Mouse (Mus musculus): Measurements from ENCODE around the gene Elk3. TPM values are rescaled to one million over a fixed set of nuclear protein-coding genes. Genes with fewer than 3 reads are reported as not detected.

The Elk3 gene
- polyA plus RNA-seq, 1 experiment: 8.0 TPM

DNA sequence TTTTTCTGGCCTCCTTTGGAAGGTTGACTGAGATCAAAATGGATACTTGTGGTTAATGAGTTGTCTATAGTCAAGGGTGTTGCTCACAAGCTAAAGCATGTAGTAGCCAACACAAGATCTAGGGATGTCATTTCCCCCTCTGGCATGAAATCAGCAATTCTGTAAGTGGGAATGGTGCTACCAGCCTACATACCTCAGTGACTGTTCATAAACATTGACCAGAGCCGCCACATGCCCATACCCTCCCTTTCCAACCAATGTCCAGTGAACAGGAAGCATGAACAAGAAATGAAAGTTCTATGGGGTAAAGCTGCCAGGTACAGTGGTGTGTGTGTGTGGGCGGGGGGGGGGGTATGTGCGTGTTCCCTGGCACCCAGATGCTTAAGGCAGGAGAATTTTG, 32.1 kb upstream of the Elk3 start:
- Histone ChIP-seq H3K4me1 (ENCODE audit: control insufficient read depth, insufficient read depth, insufficient read length, low read length) (peaks cover 6% of the 10 kb centered on the region), H3K4me3 (ENCODE audit: insufficient read depth, low read depth, low read length) (no peak overlapping the region), H3K27ac (replicated peaks; ENCODE audit: low read depth, low read length) (no peak overlapping the region)

DNA sequence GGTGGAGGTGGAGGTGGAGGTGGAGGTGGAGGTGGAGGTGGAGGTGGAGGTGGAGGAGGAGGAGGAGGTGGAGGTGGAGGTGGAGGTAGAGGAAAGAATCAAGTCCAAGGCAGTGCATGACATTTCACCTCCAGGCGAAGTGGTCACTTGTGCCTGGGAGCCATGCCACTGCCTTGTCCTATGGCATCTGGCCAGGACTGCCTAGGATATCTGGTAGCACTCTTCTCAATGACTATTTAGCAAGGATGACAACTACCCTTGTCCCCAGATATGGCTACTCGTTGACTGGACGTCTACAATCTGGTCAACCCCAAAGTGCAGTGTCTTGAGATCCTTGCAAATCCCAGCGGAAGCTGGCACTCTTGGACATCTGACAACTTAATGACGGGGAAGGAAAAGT, 27.6 kb upstream of the Elk3 start:
- Histone ChIP-seq H3K4me3 (ENCODE audit: insufficient read depth, low read depth, low read length) (no peak overlapping the region), H3K4me1 (ENCODE audit: control insufficient read depth, insufficient read depth, insufficient read length, low read length) (peaks cover 28% of the 10 kb centered on the region), H3K27ac (replicated peaks; ENCODE audit: low read depth, low read length) (peak overlapping the region; percentile 66)

DNA sequence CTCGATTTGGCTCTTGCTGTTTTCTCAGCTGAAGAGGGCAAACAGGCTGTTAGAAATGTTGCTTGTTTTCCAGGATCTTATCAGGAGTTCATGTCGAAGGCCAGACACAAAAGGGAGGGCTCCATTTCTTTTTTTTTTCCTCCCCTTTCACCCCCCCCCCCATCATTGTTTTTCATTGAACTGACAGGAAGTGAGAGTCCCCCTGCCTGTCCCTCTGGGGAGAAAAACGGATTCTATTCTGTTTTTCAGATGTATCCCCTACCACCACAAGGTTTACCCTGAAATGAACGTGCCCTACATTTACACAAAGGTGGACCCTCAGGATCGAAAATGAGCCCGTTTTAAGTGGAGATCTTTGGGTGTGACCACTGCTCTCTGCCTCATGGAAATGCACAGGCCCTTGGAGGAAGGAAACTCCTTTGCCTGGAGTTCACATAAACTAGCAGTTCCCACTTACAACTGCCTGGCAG, 25.6 kb upstream of the Elk3 start:
- H3K27ac ChIP-seq (replicated peaks; ENCODE audit: low read depth, low read length): peak overlapping the region; percentile 98
- H3K4me3 ChIP-seq (ENCODE audit: insufficient read depth, low read depth, low read length): no peak overlapping the region

DNA sequence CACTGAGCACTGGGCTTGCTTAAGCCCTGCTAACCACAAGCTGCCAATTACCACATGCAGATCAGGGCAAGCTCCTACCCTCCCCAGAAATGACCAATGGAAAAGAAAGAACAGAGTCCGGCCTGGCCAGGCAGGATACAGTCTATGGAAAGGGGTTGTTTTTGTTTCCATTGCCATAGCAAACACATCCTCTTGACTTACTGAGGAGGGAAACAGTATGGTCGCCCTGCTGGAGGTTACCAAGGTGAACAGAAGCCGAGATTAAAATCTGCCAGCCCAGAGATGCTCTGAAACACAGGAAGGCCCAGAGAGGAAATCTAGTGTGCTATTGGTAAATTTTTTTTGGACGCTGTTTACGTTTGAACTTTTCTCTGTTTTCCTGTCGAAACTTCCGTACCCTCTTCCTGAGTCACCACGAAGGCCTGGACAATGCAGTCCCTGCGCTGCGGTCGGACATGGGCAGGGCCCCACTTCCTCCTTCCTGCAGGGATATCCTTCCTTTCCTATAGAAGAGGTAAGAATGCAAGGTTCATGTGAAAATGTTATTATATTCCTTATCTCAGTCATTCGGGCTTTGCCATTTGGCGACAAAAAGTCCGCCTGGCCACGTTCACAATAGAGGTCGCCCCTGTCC, 25.0 kb upstream of the Elk3 start:
- Histone ChIP-seq H3K4me3 (ENCODE audit: insufficient read depth, low read depth, low read length) (no peak overlapping the region), H3K27ac (replicated peaks; ENCODE audit: low read depth, low read length) (peak overlapping the region; percentile 98), H3K4me1 (ENCODE audit: control insufficient read depth, insufficient read depth, insufficient read length, low read length) (peaks cover 36% of the 10 kb centered on the region)

More for the DNA sequence above, 25.6 kb upstream of the Elk3 start:
- peaks cover 36% of the 10 kb centered on the region for H3K4me1 ChIP-seq (ENCODE audit: control insufficient read depth, insufficient read depth, insufficient read length, low read length)

DNA sequence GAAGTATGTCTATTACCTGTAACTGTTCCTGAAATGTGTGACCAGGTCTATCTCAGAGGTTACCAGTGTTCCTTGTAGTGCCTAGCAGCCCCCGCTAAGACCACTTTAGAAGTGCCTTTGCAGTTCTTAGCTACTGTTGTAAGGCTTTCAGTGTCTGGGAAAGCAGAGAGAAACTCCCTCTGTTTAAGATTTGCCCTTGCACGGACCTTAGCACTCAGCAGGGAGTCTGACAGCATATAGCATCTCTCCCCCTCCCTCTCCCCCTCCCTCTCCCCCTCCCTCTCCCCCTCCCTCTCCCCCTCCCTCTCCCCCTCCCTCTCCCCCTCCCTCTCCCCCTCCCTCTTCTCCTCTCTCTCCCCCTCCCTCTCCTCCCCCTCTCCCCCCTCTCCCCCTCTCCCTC, 24.1 kb upstream of the Elk3 start:
- peak overlapping the region; percentile 31; the same call in 1 of the 2 replicates for H3K27ac ChIP-seq (replicated peaks; ENCODE audit: low read depth, low read length)
- no peak overlapping the region for H3K4me3 ChIP-seq (ENCODE audit: insufficient read depth, low read depth, low read length)
- peaks cover 36% of the 10 kb centered on the region for H3K4me1 ChIP-seq (ENCODE audit: control insufficient read depth, insufficient read depth, insufficient read length, low read length)

DNA sequence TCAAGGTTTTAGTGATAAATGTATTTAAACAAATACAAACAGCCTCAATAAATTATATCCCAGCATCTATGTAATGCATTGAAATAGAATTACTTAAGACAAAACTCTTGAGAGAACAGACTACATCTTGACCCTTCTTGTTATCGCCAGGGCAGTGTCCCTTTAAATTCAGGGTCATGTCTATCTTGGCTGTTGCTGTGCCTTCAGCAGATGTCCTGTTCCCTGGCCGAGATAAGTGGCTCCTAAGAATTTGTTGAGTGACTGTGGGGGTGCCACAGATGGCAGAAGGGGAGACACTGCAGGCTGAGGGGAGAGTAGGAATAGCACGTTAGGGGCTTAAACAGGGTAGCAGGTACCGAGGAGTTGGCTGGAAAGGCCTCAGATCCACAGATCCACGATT, 22.3 kb upstream of the Elk3 start:
- peak overlapping the region; percentile 15; the same call in 1 of the 2 replicates for H3K27ac ChIP-seq (replicated peaks; ENCODE audit: low read depth, low read length)
- H3K4me3 ChIP-seq (ENCODE audit: insufficient read depth, low read depth, low read length): no peak overlapping the region
- peaks cover 30% of the 10 kb centered on the region for H3K4me1 ChIP-seq (ENCODE audit: control insufficient read depth, insufficient read depth, insufficient read length, low read length)

DNA sequence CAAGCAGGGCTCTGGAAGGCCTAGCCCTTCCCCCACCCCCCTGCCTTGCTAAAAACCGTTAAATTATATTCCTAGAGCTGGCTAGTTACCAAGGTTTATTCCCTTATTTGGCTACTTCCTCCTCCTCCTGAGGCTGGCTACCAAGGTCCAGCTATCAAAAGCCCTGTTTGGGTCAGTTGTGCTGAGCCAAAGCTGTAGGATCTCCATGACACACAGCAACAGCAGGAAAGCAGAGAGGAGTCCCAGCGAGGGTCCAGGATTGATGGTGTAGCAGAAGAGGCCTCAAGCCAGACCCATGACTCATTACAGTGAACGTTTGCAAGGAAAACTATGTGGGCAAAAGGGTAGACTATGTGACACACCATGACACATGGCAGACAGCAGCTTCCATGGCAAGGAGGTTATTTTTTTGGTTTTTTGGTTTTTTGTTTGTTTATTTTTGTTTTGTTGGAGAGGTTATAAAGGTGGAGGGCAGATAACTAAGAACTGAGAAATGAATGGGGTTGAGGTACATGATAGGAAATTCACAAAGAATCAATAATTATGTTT, 21.4 kb upstream of the Elk3 start:
- no peak overlapping the region for H3K4me3 ChIP-seq (ENCODE audit: insufficient read depth, low read depth, low read length)
- H3K27ac ChIP-seq (replicated peaks; ENCODE audit: low read depth, low read length): peak overlapping the region; percentile 2; the same call in 1 of the 2 replicates
- peaks cover 28% of the 10 kb centered on the region for H3K4me1 ChIP-seq (ENCODE audit: control insufficient read depth, insufficient read depth, insufficient read length, low read length)

DNA sequence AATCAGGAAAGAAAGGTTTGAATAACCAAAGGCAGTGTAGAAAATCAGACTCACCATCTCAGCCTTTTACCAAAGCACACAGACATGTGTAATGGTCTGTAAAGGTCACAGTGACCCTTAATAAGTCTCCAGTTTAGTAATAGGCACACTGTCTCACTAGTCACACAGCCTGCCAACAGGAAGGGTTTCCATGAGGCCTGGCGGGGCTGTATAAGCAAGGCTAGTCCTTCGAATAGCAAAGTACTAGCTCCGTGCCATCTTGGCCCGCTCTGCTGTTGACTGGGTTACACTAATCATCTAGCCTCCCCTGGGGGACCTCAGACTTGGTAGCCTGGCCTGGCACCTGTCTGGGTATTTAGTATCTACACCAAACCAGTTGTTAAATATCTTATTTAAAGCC, 20.6 kb upstream of the Elk3 start:
- H3K4me1 ChIP-seq (ENCODE audit: control insufficient read depth, insufficient read depth, insufficient read length, low read length): peaks cover 28% of the 10 kb centered on the region
- H3K27ac ChIP-seq (replicated peaks; ENCODE audit: low read depth, low read length): no peak overlapping the region
- H3K4me3 ChIP-seq (ENCODE audit: insufficient read depth, low read depth, low read length): no peak overlapping the region

DNA sequence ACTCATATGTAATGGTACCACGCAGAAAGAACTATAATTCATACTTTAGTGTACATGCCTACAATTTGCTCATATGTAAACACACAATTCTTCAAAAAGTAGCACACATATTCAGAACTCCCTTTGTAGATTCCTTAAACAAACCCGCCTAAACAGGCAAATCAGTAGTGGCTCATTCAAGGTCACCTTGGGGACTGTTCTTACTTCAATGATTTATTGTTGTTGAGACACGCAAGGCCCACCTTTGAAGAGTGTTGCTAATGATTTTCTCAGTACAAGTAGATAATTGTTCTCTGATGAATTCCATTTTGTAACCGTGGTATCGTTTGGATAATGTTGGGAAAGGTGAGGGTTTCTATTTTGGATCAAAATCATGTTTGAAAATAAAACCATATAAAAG, 17.4 kb upstream of the Elk3 start:
- Histone ChIP-seq H3K4me3 (ENCODE audit: insufficient read depth, low read depth, low read length) (no peak overlapping the region), H3K4me1 (ENCODE audit: control insufficient read depth, insufficient read depth, insufficient read length, low read length) (peaks cover 27% of the 10 kb centered on the region), H3K27ac (replicated peaks; ENCODE audit: low read depth, low read length) (no peak overlapping the region)

DNA sequence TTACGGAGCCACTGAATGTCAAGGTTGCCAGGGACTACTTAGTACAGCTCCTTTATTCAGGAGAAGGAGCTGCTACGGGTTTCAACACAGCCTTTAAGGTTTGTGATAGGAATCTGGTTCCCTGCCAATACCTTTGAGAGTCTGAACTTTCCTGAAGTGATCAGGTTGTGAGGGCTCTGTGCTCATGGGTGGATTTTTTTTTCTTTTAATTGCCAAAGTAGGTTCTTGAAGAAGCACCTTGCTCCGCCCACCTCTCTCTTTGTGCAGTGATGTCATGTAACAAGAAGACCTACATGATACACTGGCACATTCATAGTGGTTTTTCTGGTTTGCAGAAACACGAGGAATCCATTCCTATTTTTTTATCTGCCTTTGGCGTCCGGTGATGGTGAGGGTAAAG, 16.3 kb upstream of the Elk3 start:
- Histone ChIP-seq H3K27ac (replicated peaks; ENCODE audit: low read depth, low read length) (peak overlapping the region; percentile 62), H3K4me3 (ENCODE audit: insufficient read depth, low read depth, low read length) (no peak overlapping the region), H3K4me1 (ENCODE audit: control insufficient read depth, insufficient read depth, insufficient read length, low read length) (peaks cover 23% of the 10 kb centered on the region)

DNA sequence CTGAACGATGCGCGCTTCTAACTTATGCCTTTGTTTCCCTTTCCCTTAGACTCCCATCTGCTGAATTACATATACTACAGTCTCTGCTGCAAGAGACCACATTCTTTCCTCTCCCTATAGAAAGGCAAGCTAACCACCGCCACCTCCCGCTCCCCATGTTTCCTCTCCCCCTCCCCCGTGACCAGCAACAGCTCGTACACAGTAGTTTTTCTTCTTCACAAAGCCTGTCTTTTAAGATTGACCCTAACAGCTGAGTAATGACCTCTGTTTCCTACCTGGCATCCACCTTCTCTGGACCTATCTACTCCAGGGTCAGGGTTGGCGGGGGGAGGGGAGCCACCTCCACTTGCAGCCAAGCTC, 15.8 kb upstream of the Elk3 start:
- Histone ChIP-seq H3K4me3 (ENCODE audit: insufficient read depth, low read depth, low read length) (no peak overlapping the region), H3K27ac (replicated peaks; ENCODE audit: low read depth, low read length) (peak overlapping the region; percentile 62), H3K4me1 (ENCODE audit: control insufficient read depth, insufficient read depth, insufficient read length, low read length) (peaks cover 21% of the 10 kb centered on the region)

DNA sequence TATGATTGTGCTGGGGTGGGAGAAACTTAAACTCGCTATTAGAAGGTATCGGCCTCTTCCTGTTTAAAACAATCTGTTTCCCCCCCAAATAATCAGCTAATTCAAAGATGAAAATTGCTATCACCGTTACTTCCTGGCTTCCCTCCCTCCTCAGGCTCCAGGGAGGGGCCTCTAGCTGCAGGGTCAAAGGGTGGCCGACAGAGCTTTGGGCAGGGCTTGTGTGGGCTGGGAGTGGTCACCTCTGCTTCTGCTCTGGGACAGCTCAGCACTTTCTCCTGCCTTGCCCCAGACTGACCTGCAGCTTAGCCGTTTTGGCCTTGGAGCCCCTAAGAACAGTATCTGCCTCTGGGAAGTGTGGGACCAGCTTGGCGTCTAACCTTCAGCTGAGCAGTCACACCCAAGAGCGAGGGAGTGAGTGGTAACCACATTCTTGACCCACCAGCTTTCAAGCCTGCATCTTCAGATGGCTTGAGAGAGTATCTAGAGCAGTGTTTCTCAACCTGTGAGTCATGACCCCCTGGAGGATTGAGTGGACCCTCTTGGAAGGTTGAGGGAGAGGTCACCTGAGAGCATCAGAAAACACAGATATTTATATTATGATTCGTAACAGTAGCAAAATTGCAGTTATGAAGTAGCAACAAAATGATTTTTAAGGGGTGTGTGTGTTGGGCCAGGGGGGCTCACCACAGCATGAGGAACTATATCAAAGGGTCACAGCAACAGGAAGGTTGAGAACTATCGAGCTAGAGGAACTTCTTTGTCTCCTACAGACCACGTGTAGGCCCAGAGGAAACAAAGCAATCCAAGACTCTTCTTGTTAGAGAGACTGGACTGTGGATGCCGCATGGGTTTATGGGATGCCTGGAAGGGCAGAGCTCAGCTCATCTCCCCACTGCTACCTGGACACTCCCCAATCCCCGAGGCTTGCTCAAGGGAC, 15.1 kb upstream of the Elk3 start:
- H3K27ac ChIP-seq (replicated peaks; ENCODE audit: low read depth, low read length): peak overlapping the region; percentile 62
- peaks cover 21% of the 10 kb centered on the region for H3K4me1 ChIP-seq (ENCODE audit: control insufficient read depth, insufficient read depth, insufficient read length, low read length)
- H3K4me3 ChIP-seq (ENCODE audit: insufficient read depth, low read depth, low read length): no peak overlapping the region

DNA sequence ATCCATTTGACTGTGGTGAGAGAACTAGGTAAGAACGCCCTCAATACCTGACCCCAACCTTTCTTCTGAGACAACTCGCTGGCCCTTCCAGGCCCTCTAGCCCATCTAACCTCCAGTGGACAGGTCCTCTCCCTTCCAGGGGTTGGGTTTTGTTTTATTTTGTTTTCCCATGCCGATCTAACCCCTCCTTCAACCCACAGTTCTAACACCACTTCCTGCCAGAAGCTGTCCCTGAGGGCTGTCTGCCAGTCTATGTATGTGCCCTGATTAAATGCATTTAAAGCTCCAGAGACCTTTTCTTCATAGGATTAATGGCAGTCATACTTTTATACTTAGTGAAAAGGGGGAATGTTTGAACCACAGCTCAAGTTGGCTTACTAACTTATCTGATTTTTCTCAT, 14.4 kb upstream of the Elk3 start:
- Histone ChIP-seq H3K27ac (replicated peaks; ENCODE audit: low read depth, low read length) (peak overlapping the region; percentile 62), H3K4me1 (ENCODE audit: control insufficient read depth, insufficient read depth, insufficient read length, low read length) (peaks cover 21% of the 10 kb centered on the region), H3K4me3 (ENCODE audit: insufficient read depth, low read depth, low read length) (no peak overlapping the region)

DNA sequence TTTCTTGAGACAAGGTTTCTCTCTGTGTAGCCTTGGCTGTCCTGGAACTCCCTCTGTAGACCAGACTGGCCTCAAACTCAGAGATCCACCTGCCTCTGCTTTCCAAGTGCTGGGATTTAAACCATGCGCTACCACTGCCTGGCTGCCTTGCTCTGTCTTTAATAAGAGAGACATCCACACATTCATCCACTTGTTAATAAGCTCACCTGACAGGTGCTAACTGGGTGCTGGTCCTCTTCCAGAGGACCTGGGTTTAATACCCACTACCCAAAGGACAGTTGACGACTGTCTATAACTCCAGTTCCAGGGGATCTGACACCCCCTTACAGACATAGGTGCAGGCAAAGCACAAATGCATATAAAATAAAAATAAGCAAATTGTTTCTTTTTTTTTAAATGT, 13.5 kb upstream of the Elk3 start:
- no peak overlapping the region for H3K4me3 ChIP-seq (ENCODE audit: insufficient read depth, low read depth, low read length)

DNA sequence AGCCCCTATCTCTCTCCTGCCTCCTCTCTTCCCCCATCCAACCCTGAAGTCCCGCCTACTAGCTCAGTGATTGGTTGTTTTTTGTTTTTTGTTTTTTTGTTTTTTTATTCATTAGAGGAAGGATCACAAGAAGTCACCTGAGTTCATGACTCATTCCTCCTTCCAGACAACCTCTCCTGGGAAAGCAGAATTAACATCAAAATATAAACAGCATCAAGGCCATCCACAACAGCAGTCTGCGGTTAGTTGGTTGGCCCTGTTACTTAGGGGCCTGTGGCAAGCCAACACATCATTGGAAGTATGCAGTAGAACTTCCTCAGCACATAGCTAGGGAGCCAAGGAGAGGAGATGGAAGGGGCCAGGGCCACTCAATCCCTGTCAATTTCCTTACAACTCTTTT, 12.7 kb upstream of the Elk3 start:
- Histone ChIP-seq H3K4me3 (ENCODE audit: insufficient read depth, low read depth, low read length) (no peak overlapping the region), H3K27ac (replicated peaks; ENCODE audit: low read depth, low read length) (no peak overlapping the region), H3K4me1 (ENCODE audit: control insufficient read depth, insufficient read depth, insufficient read length, low read length) (peaks cover 28% of the 10 kb centered on the region)

More for the DNA sequence above, 13.5 kb upstream of the Elk3 start:
- Histone ChIP-seq H3K4me1 (ENCODE audit: control insufficient read depth, insufficient read depth, insufficient read length, low read length) (peaks cover 25% of the 10 kb centered on the region), H3K27ac (replicated peaks; ENCODE audit: low read depth, low read length) (no peak overlapping the region)
